Mouse (Mus musculus): ENCODE data around the gene Slc43a2. TPM values are rescaled to one million over a fixed set of nuclear protein-coding genes. Genes with fewer than 3 reads are reported as not detected.

The Slc43a2 gene
- polyA plus RNA-seq, 1 experiment from 2014 or later: 24.0 TPM

DNA sequence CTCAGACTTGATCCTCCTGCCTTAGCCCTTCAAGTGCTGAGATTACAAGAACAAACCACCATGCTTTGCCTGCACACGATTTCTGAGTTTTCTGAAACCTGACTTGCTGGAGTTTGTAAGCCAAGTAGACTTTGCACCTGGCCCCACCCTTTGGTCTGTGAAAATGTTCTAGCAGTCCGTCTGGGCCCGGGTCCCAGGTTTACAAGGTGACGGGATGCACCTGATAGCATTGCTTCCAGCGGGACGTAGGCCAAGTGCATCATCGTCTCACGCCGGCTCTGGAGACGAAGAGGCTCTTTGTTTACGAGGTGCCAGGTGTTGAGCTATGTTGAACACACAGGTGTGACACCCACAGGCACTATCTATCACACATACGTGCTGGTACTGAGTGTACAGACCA, 37.5 kb downstream of the Slc43a2 start:
- Histone ChIP-seq H3K4me1 (ENCODE audit: insufficient read depth, low read depth, low read length) (peaks cover 37% of the 10 kb centered on the region), H3K27ac (ENCODE audit: low read length) (no peak overlapping the region), H3K9ac (replicated peaks; ENCODE audit: low read depth) (no peak overlapping the region), H3K9me3 (ENCODE audit: low read length) (no peaks in the 10 kb centered on the region), H3K4me3 (ENCODE audit: low read depth, low read length) (no peak overlapping the region), H3K36me3 (ENCODE audit: insufficient read depth, low read length) (0 out of 2 replicates have a peak, but pooled peaks cover 8% of the 10 kb centered on the region), H3K4me2 (replicated peaks; ENCODE audit: low read depth, low read length) (no peak overlapping the region), H3K27me3 (replicated peaks; ENCODE audit: insufficient read depth, low read length) (no peaks in the 10 kb centered on the region)
- TF ChIP-seq CTCF (IDR thresholded peaks at IDR 0.05) (no peak), EP300 (IDR thresholded peaks at IDR 0.05) (no peak)
- DNase-seq (ENCODE audit: low spot score): no peak
- WGBS: 91% methylated on average over 12 of the region's 12 CpGs
- no peak for ATAC-seq

DNA sequence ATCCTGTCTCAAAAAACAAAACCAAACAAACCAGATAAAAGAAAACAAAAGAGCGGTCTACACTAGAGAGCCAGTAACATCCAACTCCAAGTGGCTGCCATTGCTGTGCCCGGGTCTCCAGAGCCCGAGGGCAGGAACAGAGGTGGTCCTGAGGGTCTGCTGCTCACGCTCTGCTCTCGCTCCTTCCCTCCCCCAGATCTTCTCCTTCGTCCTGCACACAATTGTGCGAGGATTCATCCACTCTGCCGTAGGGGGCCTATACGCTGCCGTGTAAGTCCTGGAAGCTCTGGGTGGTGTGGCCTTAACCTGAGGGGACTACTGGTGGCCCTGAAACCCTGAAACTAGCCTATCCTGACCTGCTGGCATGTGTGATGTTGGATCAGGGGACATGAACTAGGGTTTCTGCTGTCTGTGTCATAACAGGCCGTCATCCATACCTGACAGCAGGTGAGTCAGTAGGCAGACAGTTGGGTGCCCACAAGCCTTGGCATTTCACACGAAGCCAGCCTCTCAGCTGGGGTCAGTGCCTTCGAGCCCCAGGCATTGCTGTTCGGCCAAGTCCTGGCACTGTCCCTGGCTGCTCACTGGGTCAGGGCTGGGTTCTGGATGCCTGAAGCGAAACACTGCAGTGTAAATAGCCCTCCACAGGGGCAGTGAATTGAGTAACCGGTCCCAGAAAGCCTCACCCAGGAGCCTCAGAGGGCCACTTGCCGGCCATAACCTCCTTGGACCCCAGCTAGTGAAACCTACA, 39.1 kb downstream of the Slc43a2 start:
- Histone ChIP-seq H3K4me1 (ENCODE audit: insufficient read depth, low read depth, low read length) (peaks cover 32% of the 10 kb centered on the region), H3K9me3 (ENCODE audit: low read length) (no peaks in the 10 kb centered on the region), H3K27ac (ENCODE audit: low read length) (peak overlapping the region; percentile 55), H3K4me2 (replicated peaks; ENCODE audit: low read depth, low read length) (no peak overlapping the region), H3K4me3 (ENCODE audit: low read depth, low read length) (no peak overlapping the region), H3K27me3 (replicated peaks; ENCODE audit: insufficient read depth, low read length) (no peaks in the 10 kb centered on the region), H3K9ac (replicated peaks; ENCODE audit: low read depth) (no peak overlapping the region), H3K36me3 (ENCODE audit: insufficient read depth, low read length) (0 out of 2 replicates have a peak, but pooled peaks cover 8% of the 10 kb centered on the region)
- DNase-seq (ENCODE audit: low spot score) (no peak), ATAC-seq (0 out of 2 replicates have a peak, but pooled peaks have one; percentile 8)
- no peak for TF ChIP-seq EP300 (IDR thresholded peaks at IDR 0.05)
- no peak for TF ChIP-seq CTCF (IDR thresholded peaks at IDR 0.05)
- 85% methylated on average over 17 of the region's 17 CpGs for WGBS

DNA sequence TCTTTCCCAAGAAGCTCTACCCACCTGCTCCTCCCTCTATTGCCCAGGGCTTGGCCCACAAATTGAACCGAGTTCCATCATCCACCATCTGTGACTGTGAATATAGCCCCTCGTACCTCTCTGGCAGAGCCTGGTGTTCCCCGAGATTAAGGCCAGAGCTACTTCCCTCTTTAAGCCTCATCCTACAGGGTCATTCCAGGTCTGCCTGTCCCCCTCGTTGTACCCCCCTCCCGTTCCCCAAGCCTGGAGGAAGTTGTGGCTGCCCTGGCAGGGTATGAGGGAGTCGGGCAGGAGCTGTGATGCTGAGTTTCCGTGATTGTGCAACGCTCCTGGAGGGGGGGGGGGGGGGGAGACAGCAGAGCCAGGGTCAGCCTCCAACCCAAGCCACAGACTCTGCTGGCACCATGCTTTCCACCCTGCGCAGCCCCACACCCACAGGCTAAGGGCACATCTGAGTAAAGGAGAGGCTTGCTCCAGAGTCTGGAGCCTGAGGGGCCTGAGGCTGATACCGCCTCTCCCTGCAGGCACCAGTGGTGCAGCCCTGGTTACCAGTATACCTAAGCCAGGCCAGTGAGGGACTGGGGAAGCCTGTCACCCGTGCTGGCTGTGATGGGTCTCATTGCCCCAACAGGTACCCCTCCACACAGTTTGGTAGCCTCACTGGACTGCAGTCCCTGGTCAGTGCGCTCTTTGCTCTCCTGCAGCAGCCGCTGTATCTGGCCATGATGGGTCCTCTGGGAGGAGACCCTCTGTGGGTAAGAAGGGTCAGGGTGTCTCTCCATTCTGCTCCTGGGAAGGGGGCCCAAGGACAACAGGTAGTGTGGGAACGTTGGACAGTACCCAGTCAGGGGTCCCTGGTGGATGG, 39.9 kb downstream of the Slc43a2 start:
- Histone ChIP-seq H3K27me3 (replicated peaks; ENCODE audit: insufficient read depth, low read length) (no peaks in the 10 kb centered on the region), H3K9ac (replicated peaks; ENCODE audit: low read depth) (no peak overlapping the region)

DNA sequence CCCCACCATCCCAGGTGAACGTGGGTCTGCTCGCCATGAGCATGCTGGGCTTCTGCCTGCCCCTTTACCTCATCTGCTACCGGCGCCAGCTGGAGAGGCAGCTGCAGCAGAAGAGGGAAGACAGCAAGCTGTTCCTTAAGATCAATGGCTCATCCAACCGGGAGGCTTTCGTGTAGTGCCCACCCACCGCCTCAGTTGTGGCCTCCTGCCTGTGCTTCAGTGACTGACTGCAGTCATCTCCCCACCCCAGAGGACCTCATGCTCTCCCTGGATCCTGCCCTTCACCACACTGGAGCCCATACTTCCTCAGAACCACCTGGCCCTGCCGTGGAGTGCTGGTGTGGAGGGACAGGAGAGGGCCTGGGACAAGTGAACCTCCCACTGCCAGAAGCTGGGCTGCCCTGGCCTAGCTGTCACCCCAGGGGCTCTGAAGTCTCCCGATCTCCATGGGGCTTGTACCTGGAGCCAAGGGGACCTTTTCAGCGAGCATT, 40.9 kb downstream of the Slc43a2 start:
- Histone ChIP-seq H3K9ac (replicated peaks; ENCODE audit: low read depth) (no peak overlapping the region), H3K36me3 (ENCODE audit: insufficient read depth, low read length) (0 out of 2 replicates have a peak, but pooled peaks cover 8% of the 10 kb centered on the region), H3K27ac (ENCODE audit: low read length) (peak overlapping the region; percentile 64; the same call in 1 of the 2 replicates), H3K27me3 (replicated peaks; ENCODE audit: insufficient read depth, low read length) (no peaks in the 10 kb centered on the region), H3K4me3 (ENCODE audit: low read depth, low read length) (no peak overlapping the region), H3K9me3 (ENCODE audit: low read length) (no peaks in the 10 kb centered on the region), H3K4me2 (replicated peaks; ENCODE audit: low read depth, low read length) (0 out of 2 replicates have a peak overlapping the region, but pooled peaks have one; percentile 17), H3K4me1 (ENCODE audit: insufficient read depth, low read depth, low read length) (peaks cover 17% of the 10 kb centered on the region)
- WGBS: 15% methylated on average over 9 of the region's 10 CpGs
- no peak for DNase-seq (ENCODE audit: low spot score)
- ATAC-seq: no peak
- no peak for TF ChIP-seq EP300 (IDR thresholded peaks at IDR 0.05)
- TF ChIP-seq CTCF (IDR thresholded peaks at IDR 0.05): no peak

More for the DNA sequence above, 39.9 kb downstream of the Slc43a2 start:
- 0 out of 2 replicates have a peak, but pooled peaks cover 8% of the 10 kb centered on the region for H3K36me3 ChIP-seq (ENCODE audit: insufficient read depth, low read length)
- peak overlapping the region; percentile 64 for H3K27ac ChIP-seq (ENCODE audit: low read length)
- peaks cover 26% of the 10 kb centered on the region for H3K4me1 ChIP-seq (ENCODE audit: insufficient read depth, low read depth, low read length)
- 53% methylated on average over 13 of the region's 14 CpGs for WGBS
- no peak for TF ChIP-seq CTCF (IDR thresholded peaks at IDR 0.05)
- peak; percentile 8; the same call in 1 of the 2 replicates for TF ChIP-seq EP300 (IDR thresholded peaks at IDR 0.05)
- H3K4me2 ChIP-seq (replicated peaks; ENCODE audit: low read depth, low read length): no peak overlapping the region
- no peak overlapping the region for H3K4me3 ChIP-seq (ENCODE audit: low read depth, low read length)
- DNase-seq (ENCODE audit: low spot score): peak; percentile 75
- peak; percentile 54 for ATAC-seq
- no peaks in the 10 kb centered on the region for H3K9me3 ChIP-seq (ENCODE audit: low read length)

DNA sequence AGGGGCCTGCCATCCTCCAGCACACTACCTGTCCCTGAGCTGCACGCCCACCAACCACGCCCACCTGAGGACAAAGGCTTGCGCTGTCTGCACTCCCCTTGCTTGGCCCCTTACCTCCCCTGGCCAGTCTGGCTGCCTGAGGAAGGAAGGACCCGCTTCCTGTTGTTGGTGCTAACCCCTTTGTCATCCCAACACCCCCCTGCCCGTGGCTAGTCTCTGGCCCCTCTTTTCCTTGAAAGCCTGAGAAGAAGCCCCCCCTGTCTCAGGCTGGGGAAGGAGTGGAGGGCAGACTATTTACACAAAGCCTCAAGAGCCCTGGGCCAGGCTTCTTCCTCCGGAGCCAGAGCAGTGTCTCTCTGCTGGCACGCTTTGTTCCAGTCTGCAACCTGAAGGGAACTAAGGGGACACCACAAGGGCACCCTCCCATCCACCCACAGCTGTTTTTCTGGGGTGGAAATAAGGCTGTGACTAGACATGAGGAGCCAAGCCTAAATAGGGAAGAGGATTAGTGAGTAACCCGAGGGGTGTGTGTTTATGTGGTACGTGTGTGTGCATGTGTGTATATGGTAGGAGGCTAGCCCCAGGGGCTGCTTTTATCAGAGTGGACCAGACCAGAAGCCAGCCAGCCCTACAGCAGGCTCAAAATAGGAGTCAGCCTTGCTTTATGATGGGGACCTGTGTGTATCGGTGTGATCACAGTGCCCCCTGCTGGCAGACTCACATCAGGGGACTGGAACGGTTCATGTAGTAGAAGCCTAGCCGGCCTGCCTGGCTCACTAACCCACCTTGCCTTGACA, 41.6 kb downstream of the Slc43a2 start:
- peak; percentile 85 for ATAC-seq
- Histone ChIP-seq H3K9ac (replicated peaks; ENCODE audit: low read depth) (no peak overlapping the region), H3K27ac (ENCODE audit: low read length) (peak overlapping the region; percentile 64; the same call in 1 of the 2 replicates)

More for the DNA sequence above, 41.6 kb downstream of the Slc43a2 start:
- Histone ChIP-seq H3K4me2 (replicated peaks; ENCODE audit: low read depth, low read length) (0 out of 2 replicates have a peak overlapping the region, but pooled peaks have one; percentile 17), H3K4me1 (ENCODE audit: insufficient read depth, low read depth, low read length) (peaks cover 17% of the 10 kb centered on the region), H3K4me3 (ENCODE audit: low read depth, low read length) (no peak overlapping the region), H3K27me3 (replicated peaks; ENCODE audit: insufficient read depth, low read length) (no peaks in the 10 kb centered on the region), H3K9me3 (ENCODE audit: low read length) (no peaks in the 10 kb centered on the region), H3K36me3 (ENCODE audit: insufficient read depth, low read length) (0 out of 2 replicates have a peak, but pooled peaks cover 8% of the 10 kb centered on the region)
- TF ChIP-seq CTCF (IDR thresholded peaks at IDR 0.05) (peak; percentile 97), EP300 (IDR thresholded peaks at IDR 0.05) (no peak)
- DNase-seq (ENCODE audit: low spot score): peak; percentile 94
- WGBS: 6% methylated on average over 12 of the region's 12 CpGs

Measured in lung, postnatal 0 days (tissue).